Mouse (Mus musculus) heart, postnatal 25 days (tissue): Measurements from ENCODE around the gene Wars. TPM values are rescaled to one million over a fixed set of nuclear protein-coding genes. Genes with fewer than 3 reads are reported as not detected.
"Not testable (repeated sequence)": the region's sequence is repeated elsewhere in the genome, so short reads cannot be mapped to it uniquely, and the experiment has no call there.

Source experiments
- DNase-seq: peaks from one replicate; pipeline ENCODE4 v3.0.0; 2022; ENCODE audit warnings: low spot score
- intact Hi-C: fragments of 180-260 bp; cut with DNase I; formaldehyde crosslinking; loops from one replicate; pipeline ENCODE4 v1.15.1; 2025
- total RNA-seq, 2 experiments: library from RNA; stranded (reverse); gene quantifications; 2 replicates each; pipeline ENCODE4 v1.2.3; 2021

Gene Wars
- total RNA-seq, 2 experiments from 2014 or later = 33.6 to 35.8 TPM

DNA sequence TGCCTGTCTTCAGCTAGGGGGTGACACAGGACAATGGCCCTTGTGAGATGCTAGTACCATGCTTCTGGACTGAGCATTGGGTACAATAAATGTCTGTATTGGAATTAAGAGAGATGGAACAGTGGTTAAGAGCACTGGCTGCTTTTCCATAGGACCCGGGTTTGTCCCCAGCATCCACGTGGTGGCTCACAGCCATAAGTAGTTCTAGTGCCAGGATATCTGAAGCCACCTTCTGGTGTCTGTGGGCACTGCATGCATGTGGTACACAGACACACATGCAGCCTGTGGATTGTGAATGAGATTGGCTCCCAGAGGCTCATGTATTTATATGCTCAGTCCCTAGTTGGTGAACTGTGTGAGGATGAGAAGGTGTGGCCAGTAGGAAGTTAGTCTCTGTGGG, 24.4 kb downstream of the Wars start:
- intact Hi-C loops = no loop called here
- DNase-seq = no peak

DNA sequence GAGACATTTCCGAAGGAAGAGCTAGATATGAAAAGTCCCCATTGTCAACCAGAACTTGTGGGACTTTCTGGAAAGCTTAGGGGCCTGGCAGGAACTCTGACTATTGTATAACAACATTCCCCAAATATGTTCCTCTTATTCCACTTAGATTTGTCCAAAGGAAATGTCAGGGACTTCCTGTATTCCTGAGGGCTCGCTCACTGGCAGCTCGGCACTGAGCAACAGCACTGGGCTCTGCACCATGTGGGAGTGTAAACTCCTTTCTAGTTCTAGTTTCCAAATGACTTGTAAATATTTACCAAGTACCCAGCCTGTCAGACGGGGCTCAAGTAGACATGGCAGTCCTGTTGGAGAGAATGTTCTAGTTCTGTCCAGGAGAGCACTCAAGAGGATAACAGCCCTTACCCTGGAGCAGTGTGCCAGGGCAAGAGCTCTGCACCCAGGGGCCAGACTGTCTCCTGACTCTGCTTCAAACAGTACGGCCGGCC, 28.9 kb downstream of the Wars start:
- intact Hi-C loops = no loop called here

DNA sequence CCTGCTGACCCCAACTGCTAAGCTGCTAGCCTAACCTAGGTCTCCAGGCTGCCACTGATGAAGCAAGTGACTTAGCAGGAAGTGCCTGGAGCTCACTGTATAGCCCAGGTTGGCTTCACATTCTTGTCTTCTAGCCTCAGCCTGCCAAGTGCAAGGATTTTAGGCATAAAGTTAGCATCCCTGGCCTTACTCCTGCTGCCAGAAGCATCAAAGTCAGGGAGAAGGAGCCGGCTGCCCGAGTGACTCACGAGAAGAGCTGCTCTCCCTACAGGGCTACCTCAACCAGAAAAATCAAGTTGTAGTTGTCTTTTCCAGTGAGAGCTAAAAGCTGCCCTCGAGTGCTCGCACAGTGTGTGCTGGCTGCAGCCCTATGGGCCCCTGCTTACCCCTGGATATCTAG, 35.5 kb downstream of the Wars start:
- DNase-seq = no peak
- intact Hi-C loops = no loop called here

More for the DNA sequence above, 28.9 kb downstream of the Wars start:
- DNase-seq = no peak

DNA sequence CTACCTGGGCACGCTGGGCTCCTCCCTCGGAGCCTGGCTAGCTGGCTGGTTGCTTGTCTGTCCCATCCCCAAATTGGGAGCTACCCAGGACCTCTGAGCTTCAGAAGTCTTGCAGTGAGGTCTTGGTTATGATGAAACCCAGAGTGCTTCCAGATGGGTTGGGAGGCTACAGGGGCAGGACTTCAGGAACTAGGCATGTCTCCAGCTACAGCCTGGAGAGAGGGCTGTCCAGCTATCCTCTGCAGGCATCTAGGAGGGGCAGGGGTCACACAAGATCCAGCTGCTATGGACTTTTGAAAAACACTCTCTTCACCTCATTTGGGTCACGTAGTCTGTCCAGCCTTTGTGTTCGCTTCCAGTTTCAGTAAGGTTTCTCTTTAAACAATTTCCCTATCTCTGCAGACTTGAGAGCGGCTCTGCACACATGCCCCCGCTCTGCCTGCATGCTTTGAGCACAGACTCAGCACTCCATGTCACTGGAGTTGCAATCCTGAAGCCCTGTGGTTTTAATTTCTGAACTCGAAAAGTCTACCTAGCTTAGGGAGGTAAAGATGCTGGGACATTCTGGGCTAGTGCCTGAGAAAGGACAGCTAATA, 36.3 kb downstream of the Wars start:
- DNase-seq = no peak
- intact Hi-C loops = no loop called here

DNA sequence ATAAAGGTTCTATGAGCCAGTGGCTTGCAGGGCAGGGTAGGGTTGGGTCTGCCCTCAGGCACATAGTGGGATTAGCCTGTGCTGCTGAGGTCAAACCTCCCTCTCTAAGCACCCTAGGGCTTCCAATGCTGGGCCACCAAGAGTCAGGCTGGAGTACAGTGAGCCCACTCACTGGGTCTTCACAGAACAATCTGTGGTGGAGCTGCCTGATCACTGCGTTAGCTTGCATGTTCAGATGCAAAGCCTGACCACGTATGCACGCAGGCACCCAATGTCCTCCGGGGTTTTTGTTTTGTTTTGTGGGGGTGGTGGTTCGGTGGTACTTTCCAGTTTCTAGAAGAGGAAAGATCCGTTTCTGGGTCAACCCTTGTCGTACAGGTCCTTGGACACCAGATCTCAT, 36.9 kb downstream of the Wars start:
- intact Hi-C loops = no loop called here
- DNase-seq = no peak

DNA sequence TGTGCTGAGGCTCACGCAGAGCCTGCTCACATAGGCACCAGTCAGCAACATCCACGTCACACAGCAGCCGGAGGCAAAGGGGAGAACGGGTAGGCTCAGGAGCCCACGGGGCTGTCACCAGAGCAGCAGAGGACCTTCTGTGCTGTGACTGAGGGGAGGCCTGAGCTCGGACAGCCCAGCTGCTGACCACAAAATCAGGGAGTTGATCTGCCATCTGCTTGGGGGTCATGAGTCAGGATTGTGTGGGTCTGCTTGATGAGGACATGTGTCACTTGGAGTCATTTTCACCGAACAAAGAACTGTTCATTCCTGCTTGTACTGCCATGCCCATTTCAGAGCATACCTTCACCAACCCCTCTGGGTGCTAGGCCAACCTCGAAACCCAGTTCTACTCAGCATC, 37.8 kb downstream of the Wars start:
- no peak for DNase-seq
- intact Hi-C loops = no loop called here

DNA sequence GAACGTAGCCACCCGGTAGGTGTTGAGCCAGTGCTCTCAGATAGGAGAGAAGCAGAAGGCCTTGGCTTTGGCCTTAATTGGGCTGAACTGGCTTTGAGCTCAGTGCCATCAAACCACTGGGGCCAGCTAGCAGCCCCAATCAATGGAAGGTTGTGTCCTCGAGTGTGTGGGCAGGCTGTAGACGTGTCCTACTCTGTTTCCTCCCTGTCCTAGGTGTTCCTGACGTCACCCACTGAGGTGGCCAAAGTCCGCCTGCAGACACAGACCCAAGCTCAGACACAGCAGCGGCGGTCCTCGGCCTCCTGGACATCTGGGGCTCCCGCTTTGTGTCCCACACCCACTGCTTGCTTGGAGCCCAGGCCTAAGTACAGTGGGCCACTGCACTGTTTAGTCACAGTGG, 38.9 kb downstream of the Wars start:
- intact Hi-C loops = no loop called here
- no peak for DNase-seq

DNA sequence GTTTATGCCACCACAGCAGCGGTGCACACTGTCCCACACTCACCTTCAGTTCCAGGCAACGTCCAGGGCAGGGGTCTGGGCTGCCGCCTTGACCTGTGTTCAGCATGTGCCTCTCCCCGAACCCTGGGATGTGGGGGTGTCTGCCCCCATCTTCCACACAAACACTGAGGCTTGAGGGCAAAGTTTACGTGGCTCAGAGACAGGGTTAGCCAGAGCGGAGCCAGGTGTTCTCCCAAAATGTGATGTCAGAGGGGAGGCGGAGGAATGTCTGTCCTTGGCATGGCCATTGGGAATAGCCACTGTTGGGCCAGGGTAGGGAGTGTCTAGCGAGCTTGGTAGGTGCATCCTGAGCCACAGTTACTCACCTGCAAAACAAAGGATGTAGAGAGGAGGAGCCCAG, 41.2 kb downstream of the Wars start:
- DNase-seq = no peak
- intact Hi-C loops = no loop called here

DNA sequence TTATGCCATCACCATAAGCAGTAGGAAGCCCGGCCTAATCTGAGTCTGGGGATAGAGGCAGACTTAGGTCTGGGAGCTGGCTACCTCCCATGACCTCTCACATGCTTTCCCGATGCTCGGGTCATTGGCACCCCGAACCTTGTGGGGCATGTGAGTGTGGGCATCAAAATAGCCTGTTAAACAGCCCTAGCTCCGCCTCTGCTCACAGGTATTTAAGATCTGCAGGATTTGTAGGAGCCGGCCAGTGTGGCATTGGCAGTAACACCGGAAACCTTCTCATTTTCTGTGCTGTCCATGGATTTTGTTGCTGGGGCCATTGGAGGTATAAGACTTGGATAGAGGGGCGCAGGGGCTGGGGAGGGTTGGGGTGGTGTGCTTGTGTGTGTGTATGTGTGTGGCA, 43.1 kb downstream of the Wars start:
- DNase-seq = no peak
- intact Hi-C loops = no loop called here

DNA sequence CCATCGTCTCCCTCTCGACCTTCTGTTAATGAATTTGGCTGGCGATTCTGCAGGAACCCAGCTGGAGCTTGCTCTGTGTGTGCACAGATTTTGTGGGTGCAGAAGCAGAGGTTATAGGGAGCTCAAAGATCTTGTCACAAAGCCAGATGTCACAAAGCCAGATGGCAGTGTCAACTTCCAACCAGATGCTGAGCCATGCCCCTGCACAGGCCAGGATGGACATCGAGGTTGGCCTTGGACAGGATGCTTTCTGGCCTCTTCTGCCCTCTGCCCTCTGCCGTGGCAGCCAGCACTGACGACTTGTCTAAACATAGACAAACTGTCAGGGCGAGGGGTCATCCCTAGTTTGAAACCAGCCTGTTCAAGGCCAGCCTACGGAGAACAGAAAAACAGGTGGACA, 43.8 kb downstream of the Wars start:
- DNase-seq = no peak
- intact Hi-C loops = no loop called here

DNA sequence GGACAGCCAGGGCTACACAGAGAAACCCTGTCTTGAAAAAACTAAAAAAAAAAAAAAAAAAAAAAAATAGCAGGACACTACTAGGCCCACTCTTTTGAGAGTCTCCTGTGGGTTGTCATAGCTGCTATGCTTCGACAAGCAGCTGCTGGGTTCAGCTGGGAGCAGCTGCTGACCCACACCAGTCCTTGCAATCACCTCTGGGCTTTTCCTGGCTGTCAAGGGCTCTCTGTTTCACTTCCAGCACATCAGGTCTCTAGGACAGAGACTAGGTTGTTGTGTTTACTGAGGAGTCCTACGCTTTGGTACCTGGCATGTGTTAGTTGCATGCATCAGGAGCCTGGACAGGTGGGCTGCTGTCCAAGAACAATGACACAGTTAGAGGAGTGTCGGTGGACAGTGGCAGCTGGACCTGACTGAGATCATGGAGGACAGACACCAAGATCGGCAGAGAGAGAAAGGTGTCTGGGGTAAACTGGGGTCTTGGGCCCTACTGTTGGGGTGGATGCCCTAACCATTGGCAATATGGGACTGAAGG, 44.4 kb downstream of the Wars start:
- intact Hi-C loops = no loop called here
- DNase-seq = no peak

DNA sequence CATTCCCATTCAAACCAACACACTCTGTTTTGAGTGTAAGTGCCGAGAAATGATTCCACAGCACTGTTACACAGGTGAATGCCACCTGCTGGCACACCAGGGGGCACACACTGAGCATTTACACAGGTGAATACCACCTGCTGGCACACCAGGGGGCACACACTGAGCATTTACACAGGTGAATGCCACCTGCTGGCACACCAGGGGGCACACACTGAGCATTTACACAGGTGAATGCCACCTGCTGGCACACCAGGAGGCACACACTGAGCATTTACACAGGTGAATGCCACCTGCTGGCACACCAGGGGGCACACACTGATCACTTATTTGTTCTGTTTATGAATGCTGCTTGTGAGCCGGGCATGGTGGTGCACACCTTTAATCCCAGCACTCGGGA, 45.9 kb downstream of the Wars start:
- intact Hi-C loops, DNase-seq: not testable (repeated sequence)

DNA sequence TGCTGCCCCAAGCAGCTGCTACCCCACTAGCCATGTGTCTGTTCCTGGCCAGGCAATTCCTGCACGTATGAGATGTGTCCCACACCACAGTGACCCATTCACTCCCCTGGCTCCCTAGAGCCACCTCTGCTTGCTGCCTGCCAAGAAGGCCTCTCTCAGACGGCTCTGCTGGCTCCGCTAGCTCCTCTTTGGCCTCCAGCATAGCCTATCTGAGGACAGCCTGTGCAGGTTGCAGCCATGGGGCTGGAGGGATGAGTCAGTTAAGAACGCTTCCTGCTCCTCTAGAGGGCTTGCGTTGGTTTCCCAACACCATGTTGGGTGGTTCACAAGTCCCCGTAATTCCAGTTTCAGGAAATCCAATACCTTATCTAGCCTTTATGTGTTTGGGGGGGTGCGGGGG, 51.3 kb downstream of the Wars start:
- DNase-seq = no peak
- intact Hi-C loops = no loop called here

DNA sequence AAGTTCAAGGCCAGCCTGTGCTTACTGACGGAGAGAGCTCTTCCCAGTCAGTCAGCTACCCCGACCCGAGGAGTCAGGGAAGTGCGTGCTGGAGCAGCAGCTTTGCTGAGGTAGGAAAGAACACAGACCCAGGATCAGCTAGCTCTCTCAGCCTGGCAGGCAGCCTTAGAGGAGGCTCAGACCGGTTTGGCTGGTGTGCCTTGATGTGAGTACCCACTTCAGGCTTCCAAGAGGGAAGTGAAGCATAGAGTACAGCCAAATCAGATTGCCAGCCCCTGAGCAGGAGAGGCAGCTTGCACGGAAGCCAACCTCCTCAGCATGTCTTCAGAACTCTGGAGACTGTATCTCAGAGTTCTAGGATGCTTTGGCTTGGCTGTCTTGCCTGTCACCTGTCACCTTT, 52.8 kb downstream of the Wars start:
- intact Hi-C loops = no loop called here
- no peak for DNase-seq

DNA sequence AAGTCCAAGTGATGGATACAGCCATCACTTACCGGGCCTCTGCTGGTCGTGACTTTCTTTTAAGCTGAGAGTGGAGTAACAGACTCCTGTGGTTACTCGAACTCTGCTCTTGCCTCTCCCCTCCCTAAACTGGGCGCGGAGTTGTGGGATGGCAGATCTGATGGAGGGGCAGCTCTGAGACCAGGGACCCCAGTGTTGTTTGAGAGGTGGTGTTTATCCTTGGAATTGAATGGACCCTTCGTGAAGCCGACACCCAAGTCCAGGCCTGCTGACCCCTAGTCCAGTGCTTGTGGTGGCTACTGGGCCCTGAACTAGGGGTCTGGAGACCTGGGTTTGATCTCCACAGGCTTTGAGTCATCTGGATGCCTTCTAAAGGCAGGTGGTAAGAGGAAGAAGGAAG, 57.3 kb downstream of the Wars start:
- no peak for DNase-seq
- intact Hi-C loops = loop anchor here (2.0 to 5.0 kb wide), 2 partner anchors 40 to 56 kb away; partner anchors contain the start of genes Wars and Wdr25

DNA sequence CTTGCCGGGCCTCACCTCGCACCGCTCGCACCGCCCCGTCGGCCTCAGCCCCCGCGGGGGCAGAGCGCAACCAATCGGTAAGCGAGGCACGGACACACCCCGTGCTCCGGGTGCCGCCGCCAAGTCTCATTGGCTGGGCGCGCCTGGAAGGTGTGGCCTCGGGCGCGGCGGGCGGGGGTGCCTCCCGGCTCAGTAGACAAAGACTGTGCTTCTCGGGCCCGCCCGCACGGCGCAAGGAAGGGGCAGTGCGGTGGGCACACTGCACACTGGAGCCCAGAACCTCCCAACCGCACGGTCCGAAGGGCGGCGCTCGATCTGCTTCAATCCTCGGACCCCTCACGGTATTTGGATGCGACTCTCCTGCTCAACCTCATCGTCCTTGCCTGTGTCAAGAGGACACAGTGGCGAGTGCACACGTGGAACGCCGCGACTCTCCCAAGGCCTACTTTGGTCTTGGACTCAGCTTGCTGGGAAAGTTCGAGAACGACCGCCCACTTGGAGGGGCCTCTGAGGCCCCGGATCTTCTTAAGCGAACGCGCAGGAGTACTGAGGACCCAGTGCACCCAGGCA, 58.0 kb downstream of the Wars start, which contains the start of the genes Slc25a29 and Slc25a47:
Gene Slc25a29 (minus strand): TSS at position 44 of the 570 bp plus-strand sequence.
Gene Slc25a47 (plus strand): TSS at position 207 of the 570 bp plus-strand sequence.
- DNase-seq = peak; percentile 96
- intact Hi-C loops = loop anchor here (2.0 to 5.0 kb wide), 2 partner anchors 39 to 56 kb away; partner anchors contain the start of genes Wars and Wdr25

DNA sequence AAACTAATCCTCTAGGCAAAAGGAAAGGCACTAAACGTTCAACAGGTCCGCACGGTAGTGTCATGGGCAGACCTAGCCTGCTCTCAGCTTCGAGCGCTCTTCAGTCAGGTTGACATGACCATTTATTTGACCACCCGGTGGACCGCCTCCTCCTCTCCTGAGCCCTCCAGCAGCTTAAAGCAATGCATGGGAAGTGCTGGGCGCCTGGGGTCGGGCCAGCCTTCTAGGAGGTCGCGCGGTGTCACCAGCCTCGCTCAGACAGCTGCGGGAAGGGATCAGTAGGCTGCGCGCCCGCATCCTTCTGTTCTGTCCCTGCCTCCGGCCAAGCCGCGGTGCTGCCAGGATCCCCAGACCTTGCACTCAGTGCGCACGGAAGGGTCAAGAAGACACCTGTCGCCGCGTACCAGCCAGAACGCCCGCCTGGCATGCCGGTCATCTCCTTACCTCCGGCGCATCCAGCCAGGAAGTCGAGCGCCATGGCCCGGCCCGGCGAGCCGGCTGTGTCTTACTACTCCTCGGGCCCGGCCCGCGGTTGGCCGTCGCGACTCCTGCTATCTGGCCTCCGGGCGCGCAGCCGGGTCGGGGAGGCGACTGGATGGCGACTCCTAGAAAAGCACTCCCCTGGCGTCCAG, 58.6 kb downstream of the Wars start:
- DNase-seq = no peak
- intact Hi-C loops = loop anchor here (5.0 kb wide), 1 partner anchor 57 kb away; the partner anchor contains the start of genes Wars and Wdr25

DNA sequence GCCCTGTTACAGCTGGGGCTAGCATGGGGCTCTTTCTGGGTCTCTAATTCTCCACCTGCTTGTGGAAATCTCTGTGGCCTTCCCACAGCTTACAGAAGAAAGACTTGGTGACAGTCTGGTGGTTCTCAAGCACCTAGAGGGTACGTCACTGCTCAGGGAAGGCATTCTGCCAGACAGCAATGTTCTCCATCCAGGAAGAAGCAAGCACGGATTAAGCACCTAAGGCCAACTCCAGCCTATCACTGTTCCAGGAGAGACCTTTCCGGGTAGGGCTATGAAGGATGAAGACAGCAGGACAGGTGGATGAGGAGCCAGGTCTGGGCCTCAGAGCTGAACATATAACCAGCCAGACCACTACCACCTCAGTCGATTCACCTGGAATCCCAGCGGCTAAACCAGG, 59.2 kb downstream of the Wars start:
- intact Hi-C loops = loop anchor here (5.0 kb wide), 1 partner anchor 58 kb away; the partner anchor contains the start of genes Wars and Wdr25
- DNase-seq = no peak

DNA sequence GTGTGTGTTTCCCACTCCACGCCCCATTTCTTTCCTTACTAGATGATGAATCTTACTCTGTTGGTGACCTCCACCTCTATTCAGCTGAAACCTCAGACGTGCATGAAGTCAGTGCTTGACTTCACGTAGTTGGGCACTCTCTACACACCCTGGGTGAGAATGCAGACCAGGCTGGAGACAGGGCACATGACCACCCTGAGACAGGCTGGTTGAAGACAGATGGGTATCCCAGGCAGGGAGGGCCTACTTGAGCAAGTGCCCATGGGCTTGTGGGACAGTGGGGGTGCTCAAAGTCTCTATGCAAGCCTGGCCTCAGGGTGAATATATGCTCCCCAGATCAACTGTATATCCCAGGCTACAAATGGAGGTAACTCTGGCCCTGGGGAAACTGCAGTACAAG, 59.6 kb downstream of the Wars start:
- intact Hi-C loops = no loop called here
- DNase-seq = no peak

DNA sequence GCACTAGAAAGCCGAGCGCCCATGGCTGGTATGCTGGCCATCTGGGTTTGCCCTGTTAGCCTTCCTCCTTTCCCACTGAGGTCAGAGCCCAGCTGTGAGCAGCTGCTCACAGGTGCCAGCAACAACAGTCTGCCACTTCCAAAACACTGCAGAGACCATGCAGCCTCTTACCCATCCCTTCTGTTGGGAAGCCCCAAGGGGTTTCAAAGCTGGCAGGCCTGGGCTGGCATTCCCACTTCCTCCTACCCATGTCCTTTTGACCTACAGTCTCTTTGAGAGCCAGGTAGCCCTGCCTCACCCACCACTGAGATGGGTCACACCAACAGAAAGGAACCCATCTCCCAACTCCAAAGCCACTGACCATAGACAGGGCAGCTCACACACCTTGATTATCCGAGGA, 60.6 kb downstream of the Wars start:
- intact Hi-C loops = no loop called here
- no peak for DNase-seq

DNA sequence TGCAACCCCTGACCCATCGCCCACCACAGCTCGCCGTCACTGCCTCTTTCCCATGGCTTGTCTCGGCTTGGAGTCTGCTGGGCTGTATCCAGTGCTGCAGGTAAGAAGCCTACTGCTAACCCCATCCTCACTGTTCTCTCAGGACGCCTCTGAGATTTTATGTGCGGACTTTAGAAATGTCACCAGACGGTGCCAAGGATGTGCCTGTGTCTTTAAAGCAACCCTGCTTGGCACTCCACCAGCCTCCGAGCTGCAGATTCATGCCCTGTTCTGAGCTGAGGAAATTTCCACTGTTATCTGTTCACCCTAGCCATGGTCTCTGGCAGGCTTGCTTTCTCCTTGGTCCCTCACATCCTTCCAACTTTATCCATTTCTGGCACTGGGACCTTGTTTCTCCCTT, 61.1 kb downstream of the Wars start:
- no peak for DNase-seq
- intact Hi-C loops = no loop called here
